ENCODE assay signal across 15 mouse cellular contexts in genomic region chr8:104393139-104393538, GRCm38 (mm10). TPM values are rescaled to one million over a fixed set of nuclear protein-coding genes. Genes with fewer than 3 reads are reported as not detected.
A peak's percentile ranks its signal among the peaks of the same experiment; 100 is the strongest.
DNase-seq lines count a peak whose midpoint lies in the region; ATAC-seq lines count a peak whose summit lies in the region.
"Had no signal": no experiment of that assay in that cellular context is flagged by ENCODE, and none has a peak within 500 bp of the region (broad histone marks: within the 10 kb centered on the region; RNA-seq: fewer than 3 reads in every experiment).

No protein-coding gene starts in this region.

- 96% methylated on average over 7 of the region's 7 CpGs for WGBS in kidney, embryonic 15.5 days
- WGBS in neural tube, embryonic 13.5 days = 93% methylated on average over 6 of the region's 7 CpGs
- WGBS in neural tube, embryonic 15.5 days = 98% methylated on average over 7 of the region's 7 CpGs
- WGBS in heart, embryonic 11.5 days (ENCODE audit: insufficient replicate concordance) = 88% methylated on average over 7 of the region's 7 CpGs

- no peak overlapping the region for H3K27ac ChIP-seq in kidney, embryonic 15.5 days
- H3K27ac ChIP-seq in neural tube, embryonic 13.5 days (replicated peaks) = no peak overlapping the region
- H3K27ac ChIP-seq in neural tube, embryonic 15.5 days (replicated peaks) = no peak overlapping the region
- no peak overlapping the region for H3K27ac ChIP-seq in heart, embryonic 11.5 days (ENCODE audit: low read depth, low read length)
- H3K27ac ChIP-seq: forebrain, embryonic 13.5 days had no signal

- no peaks in the 10 kb centered on the region; the same call in 1 of the 2 replicates for H3K9me3 ChIP-seq in kidney, embryonic 15.5 days (replicated peaks)
- H3K9me3 ChIP-seq in neural tube, embryonic 13.5 days = peaks cover 6% of the 10 kb centered on the region; the same call in 1 of the 2 replicates
- 0 out of 2 replicates have a peak, but pooled peaks cover 4% of the 10 kb centered on the region for H3K9me3 ChIP-seq in neural tube, embryonic 15.5 days (replicated peaks)
- peaks cover 3% of the 10 kb centered on the region; the same call in 1 of the 2 replicates for H3K9me3 ChIP-seq in heart, embryonic 11.5 days (replicated peaks; ENCODE audit: control insufficient read depth, low read length)

- no peak overlapping the region for H3K9ac ChIP-seq in kidney, embryonic 15.5 days
- no peak overlapping the region for H3K9ac ChIP-seq in neural tube, embryonic 13.5 days
- no peak overlapping the region for H3K9ac ChIP-seq in neural tube, embryonic 15.5 days (replicated peaks)
- H3K9ac ChIP-seq in heart, embryonic 11.5 days (ENCODE audit: low read depth, low read length) = no peak overlapping the region

- H3K4me1 ChIP-seq in kidney, embryonic 15.5 days = peaks cover 25% of the 10 kb centered on the region
- peaks cover 23% of the 10 kb centered on the region for H3K4me1 ChIP-seq in neural tube, embryonic 13.5 days (replicated peaks)
- peaks cover 24% of the 10 kb centered on the region for H3K4me1 ChIP-seq in neural tube, embryonic 15.5 days
- H3K4me1 ChIP-seq in heart, embryonic 11.5 days (ENCODE audit: control insufficient read depth, insufficient read depth, low read length) = peaks cover 14% of the 10 kb centered on the region; the same call in 1 of the 2 replicates

- H3K4me3 ChIP-seq in kidney, embryonic 15.5 days (replicated peaks) = no peak overlapping the region
- no peak overlapping the region for H3K4me3 ChIP-seq in neural tube, embryonic 13.5 days
- no peak overlapping the region for H3K4me3 ChIP-seq in neural tube, embryonic 15.5 days (replicated peaks)
- H3K4me3 ChIP-seq in heart, embryonic 11.5 days (ENCODE audit: low read depth, low read length) = no peak overlapping the region
- H3K4me3 ChIP-seq: megakaryocyte, embryonic 14.5 days had no signal

- no peak for ATAC-seq in kidney, embryonic 15.5 days (replicated peaks; ENCODE audit: low FRiP score)
- ATAC-seq in neural tube, embryonic 13.5 days (ENCODE audit: low read depth) = no peak
- no peak for ATAC-seq in neural tube, embryonic 15.5 days (ENCODE audit: low FRiP score)
- ATAC-seq in heart, embryonic 11.5 days (replicated peaks; ENCODE audit: insufficient number of reproducible peaks, low FRiP score, low TSS enrichment) = no peak
- ATAC-seq: forebrain, embryonic 13.5 days had no signal

- peak overlapping the region; percentile 79; the same call in 1 of the 2 replicates for H3K4me2 ChIP-seq in kidney, embryonic 15.5 days
- peak overlapping the region; percentile 95; the same call in 1 of the 2 replicates for H3K4me2 ChIP-seq in neural tube, embryonic 13.5 days
- H3K4me2 ChIP-seq in neural tube, embryonic 15.5 days = peak overlapping the region; percentile 87; the same call in 1 of the 2 replicates
- H3K4me2 ChIP-seq in heart, embryonic 11.5 days = no peak overlapping the region

- H3K36me3 ChIP-seq in kidney, embryonic 15.5 days = no peaks in the 10 kb centered on the region
- no peaks in the 10 kb centered on the region for H3K36me3 ChIP-seq in neural tube, embryonic 13.5 days
- H3K36me3 ChIP-seq in neural tube, embryonic 15.5 days = no peaks in the 10 kb centered on the region
- H3K36me3 ChIP-seq in heart, embryonic 11.5 days (ENCODE audit: control insufficient read depth, insufficient read depth, low read length) = no peaks in the 10 kb centered on the region

- H3K27me3 ChIP-seq in kidney, embryonic 15.5 days = no peaks in the 10 kb centered on the region
- H3K27me3 ChIP-seq in neural tube, embryonic 13.5 days = no peaks in the 10 kb centered on the region
- H3K27me3 ChIP-seq in neural tube, embryonic 15.5 days (replicated peaks) = no peaks in the 10 kb centered on the region
- H3K27me3 ChIP-seq in heart, embryonic 11.5 days (ENCODE audit: control insufficient read depth, insufficient read depth, low read length) = no peaks in the 10 kb centered on the region
- H3K27me3 ChIP-seq: forebrain, embryonic 13.5 days had no signal

- DNase-seq in kidney, adult 11 months = no peak
- DNase-seq in neural tube, embryonic 10.5 days (ENCODE audit: extremely low spot score, low spot score) = no peak
- DNase-seq in layer of hippocampus, postnatal 14 days (ENCODE audit: low spot score in 2 of 2) = no peak
- DNase-seq: cerebellum, adult 9-10 months; gastrocnemius, postnatal 14 days; heart, postnatal 10 days; kidney, adult 2 months; kidney, postnatal 4 days; thymus, adult 18-20 months had no signal

RNA-seq across cellular contexts. Expression of gene Cmtm4, which starts 2.5 kb away (rescaled TPM):
- 3.9 and 4.1 TPM in 2 replicates for polyA plus RNA-seq in kidney, embryonic 15.5 days (2015; fragmentation: Nextera tagmentation; extraction: Ambion mirVana)
- 1.6 and 1.9 TPM in 2 replicates for polyA plus RNA-seq in neural tube, embryonic 13.5 days (2015; fragmentation: Nextera tagmentation; extraction: Ambion mirVana)
- polyA plus RNA-seq in neural tube, embryonic 15.5 days (2015; fragmentation: Nextera tagmentation; extraction: Ambion mirVana) = 2.4 and 2.6 TPM in 2 replicates
- 1.9 and 2.2 TPM in 2 replicates for polyA plus RNA-seq in heart, embryonic 11.5 days (2014; fragmentation: Nextera tagmentation; extraction: Ambion mirVana)
- total RNA-seq in layer of hippocampus, postnatal 14 days (2021) = 10 to 100 TPM; 49.0 to 53.7 TPM

RNA-seq across cellular contexts. Expression of gene Dync1li2, which starts 49.7 kb away (rescaled TPM):
- 59.5 and 62.6 TPM in 2 replicates for polyA plus RNA-seq in kidney, embryonic 15.5 days (2015; fragmentation: Nextera tagmentation; extraction: Ambion mirVana)
- 95.5 and 104 TPM in 2 replicates for polyA plus RNA-seq in neural tube, embryonic 13.5 days (2015; fragmentation: Nextera tagmentation; extraction: Ambion mirVana)
- polyA plus RNA-seq in neural tube, embryonic 15.5 days (2015; fragmentation: Nextera tagmentation; extraction: Ambion mirVana) = 83.4 and 98.1 TPM in 2 replicates
- 43.0 and 52.9 TPM in 2 replicates for polyA plus RNA-seq in heart, embryonic 11.5 days (2014; fragmentation: Nextera tagmentation; extraction: Ambion mirVana)
- 100 to 1,000 TPM; 246 to 252 TPM for total RNA-seq in layer of hippocampus, postnatal 14 days (2021)

RNA-seq across cellular contexts. Expression of gene Cmtm3, which starts 53.9 kb away (rescaled TPM):
- 152 and 174 TPM in 2 replicates for polyA plus RNA-seq in kidney, embryonic 15.5 days (2015; fragmentation: Nextera tagmentation; extraction: Ambion mirVana)
- polyA plus RNA-seq in neural tube, embryonic 13.5 days (2015; fragmentation: Nextera tagmentation; extraction: Ambion mirVana) = 54.3 and 60.0 TPM in 2 replicates
- 38.9 and 57.6 TPM in 2 replicates for polyA plus RNA-seq in neural tube, embryonic 15.5 days (2015; fragmentation: Nextera tagmentation; extraction: Ambion mirVana)
- 106 and 112 TPM in 2 replicates for polyA plus RNA-seq in heart, embryonic 11.5 days (2014; fragmentation: Nextera tagmentation; extraction: Ambion mirVana)
- total RNA-seq in layer of hippocampus, postnatal 14 days (2021) = 10 to 100 TPM; 22.2 to 24.5 TPM
